Mouse (Mus musculus): ENCODE measurements at regions not wholly inside any gene's neighbourhood (a gene's known extent, or its start where the extent isn't known, plus 50 kb on each side); places are given as distances from the start of the nearest gene placed in this dataset.
"Not testable (repeated sequence)": the region's sequence is repeated elsewhere in the genome, so short reads cannot be mapped to it uniquely, and the experiment has no call there.

GRCm38 (mm10) chr2:17934610-17935009, 62.1 kb downstream of the H2al2a start:
- in situ Hi-C loops (cut with MboI; ENCODE audit: low pct_unique_long_range_greater_than_20kb) = no loop called here
- ChIA-PET POLR2A (no interaction called here), CTCF (no interaction called here)
- no peak for TF ChIP-seq CTCF (IDR thresholded peaks at IDR 0.05)
- H3K27me3 ChIP-seq = peaks cover 13% of the 10 kb centered on the region
- DNase-seq (ENCODE audit: low read depth, low spot score) (no peak), ATAC-seq (no peak)

GRCm38 (mm10) chr2:17932932-17933790, 63.6 kb downstream of the H2al2a start:
- in situ Hi-C loops (cut with MboI; ENCODE audit: low pct_unique_long_range_greater_than_20kb) = no loop called here
- ChIA-PET CTCF (interaction anchor here (0.6 kb wide), 1 partner anchor 51 kb away, joined by 4 read pairs; no protein-coding TSS in a partner anchor), POLR2A (interaction anchor here (0.7 kb wide), 1 partner anchor 21 kb away, joined by 3 read pairs; no protein-coding TSS in a partner anchor)
- ATAC-seq (no peak), DNase-seq (ENCODE audit: low read depth, low spot score) (no peak)
- TF ChIP-seq CTCF (IDR thresholded peaks at IDR 0.05) = no peak
- H3K27me3 ChIP-seq = peaks cover 19% of the 10 kb centered on the region

- peaks cover 21% of the 10 kb centered on the region for H3K27me3 ChIP-seq
- TF ChIP-seq CTCF (IDR thresholded peaks at IDR 0.05) = no peak
- POLR2A ChIA-PET = interaction anchor here (0.7 kb wide), 1 partner anchor 21 kb away, joined by 3 read pairs; no protein-coding TSS in a partner anchor
- CTCF ChIA-PET = interaction anchor here (0.6 kb wide), 1 partner anchor 51 kb away, joined by 4 read pairs; no protein-coding TSS in a partner anchor
- ATAC-seq = no peak
- in situ Hi-C loops (cut with MboI; ENCODE audit: low pct_unique_long_range_greater_than_20kb) = no loop called here
- no peak for DNase-seq (ENCODE audit: low read depth, low spot score)
Observed at GRCm38 (mm10) chr2:17932426-17932931, 64.3 kb downstream of the H2al2a start.

- in situ Hi-C loops (cut with MboI; ENCODE audit: low pct_unique_long_range_greater_than_20kb) = no loop called here
- POLR2A ChIA-PET = no interaction called here
- ATAC-seq (no peak), DNase-seq (ENCODE audit: low read depth, low spot score) (no peak)
- no peak for TF ChIP-seq CTCF (IDR thresholded peaks at IDR 0.05)
- CTCF ChIA-PET = no interaction called here
- peaks cover 21% of the 10 kb centered on the region for H3K27me3 ChIP-seq
Observed at GRCm38 (mm10) chr2:17931881-17932280, 64.9 kb downstream of the H2al2a start.

GRCm38 (mm10) chr2:17918861-17919648, 77.7 kb downstream of the H2al2a start:
- peaks cover 35% of the 10 kb centered on the region for H3K27me3 ChIP-seq
- DNase-seq (ENCODE audit: low read depth, low spot score) (no peak), ATAC-seq (no peak)
- CTCF ChIA-PET = no interaction called here
- TF ChIP-seq CTCF (IDR thresholded peaks at IDR 0.05) = no peak
- POLR2A ChIA-PET = no interaction called here
- in situ Hi-C loops (cut with MboI; ENCODE audit: low pct_unique_long_range_greater_than_20kb) = no loop called here

- ATAC-seq = no peak
- TF ChIP-seq CTCF (IDR thresholded peaks at IDR 0.05) = no peak
- in situ Hi-C loops (cut with MboI; ENCODE audit: low pct_unique_long_range_greater_than_20kb) = no loop called here
Observed at GRCm38 (mm10) chr2:17917238-17917946, 79.4 kb downstream of the H2al2a start.

GRCm38 (mm10) chr2:17902616-17903015, 94.1 kb downstream of the H2al2a start:
- POLR2A ChIA-PET = no interaction called here
- CTCF ChIA-PET = no interaction called here
- DNase-seq (ENCODE audit: low read depth, low spot score) = no peak
- ATAC-seq = no peak
- no peak for TF ChIP-seq CTCF (IDR thresholded peaks at IDR 0.05)
- H3K27me3 ChIP-seq = no peaks in the 10 kb centered on the region
- in situ Hi-C loops (cut with MboI; ENCODE audit: low pct_unique_long_range_greater_than_20kb) = no loop called here

More at GRCm38 (mm10) chr2:17917238-17917946, 79.4 kb downstream of the H2al2a start:
- POLR2A ChIA-PET = no interaction called here
- DNase-seq (ENCODE audit: low read depth, low spot score) = no peak
- peaks cover 34% of the 10 kb centered on the region for H3K27me3 ChIP-seq
- CTCF ChIA-PET = no interaction called here

GRCm38 (mm10) chr2:17900202-17900601, 96.6 kb downstream of the H2al2a start:
- CTCF ChIA-PET = no interaction called here
- H3K27me3 ChIP-seq = no peaks in the 10 kb centered on the region
- POLR2A ChIA-PET = no interaction called here
- in situ Hi-C loops (cut with MboI; ENCODE audit: low pct_unique_long_range_greater_than_20kb) = no loop called here
- DNase-seq (ENCODE audit: low read depth, low spot score) (no peak), ATAC-seq (no peak)
- no peak for TF ChIP-seq CTCF (IDR thresholded peaks at IDR 0.05)

- ChIA-PET CTCF (no interaction called here), POLR2A (no interaction called here)
- DNase-seq (ENCODE audit: low read depth, low spot score) (no peak), ATAC-seq (no peak)
- TF ChIP-seq CTCF (IDR thresholded peaks at IDR 0.05) = no peak
- no peaks in the 10 kb centered on the region for H3K27me3 ChIP-seq
- in situ Hi-C loops (cut with MboI; ENCODE audit: low pct_unique_long_range_greater_than_20kb) = no loop called here
Observed at GRCm38 (mm10) chr2:17898780-17899179, 98.0 kb downstream of the H2al2a start.

GRCm38 (mm10) chr2:17896036-17896435, 100.7 kb downstream of the H2al2a start:
- DNase-seq (ENCODE audit: low read depth, low spot score) (no peak), ATAC-seq (no peak)
- ChIA-PET POLR2A (no interaction called here), CTCF (no interaction called here)
- in situ Hi-C loops (cut with MboI; ENCODE audit: low pct_unique_long_range_greater_than_20kb) = no loop called here
- no peak for TF ChIP-seq CTCF (IDR thresholded peaks at IDR 0.05)
- no peaks in the 10 kb centered on the region for H3K27me3 ChIP-seq

GRCm38 (mm10) chr2:17892661-17893060, 104.1 kb downstream of the H2al2a start:
- ATAC-seq; POLR2A ChIA-PET; H3K27me3 ChIP-seq; CTCF ChIA-PET; in situ Hi-C loops (cut with MboI; ENCODE audit: low pct_unique_long_range_greater_than_20kb); DNase-seq (ENCODE audit: low read depth, low spot score): not testable (repeated sequence)

All from Patski (cell line).